Mouse (Mus musculus) brain, embryonic 14.5 days (tissue): ENCODE results near the gene Bpifb9a. TPM values are rescaled to one million over a fixed set of nuclear protein-coding genes. Genes with fewer than 3 reads are reported as not detected.
"Not testable (repeated sequence)": the region's sequence is repeated elsewhere in the genome, so short reads cannot be mapped to it uniquely, and the experiment has no call there.

Experiments used
- DNase-seq: peaks from one replicate; pipeline ENCODE4 v3.0.0-alpha.2; 2011; ENCODE audit warnings: low read depth
- CTCF ChIP-seq: fragments of 200-500 bp; IDR thresholded peaks from 2 replicates; pipeline ENCODE4 v1.5.1; 2012; ENCODE audit warnings: inconsistent platforms, mild to moderate bottlenecking, moderate library complexity, borderline replicate concordance; ENCODE audit not compliant: insufficient read depth, insufficient read length; ENCODE audit errors: extremely low read depth
- POLR2A ChIP-seq: fragments of 200-500 bp; IDR thresholded peaks from 2 replicates; pipeline ENCODE4 v1.6.1; 2012; ENCODE audit warnings: mild to moderate bottlenecking, inconsistent platforms, borderline replicate concordance; ENCODE audit not compliant: poor library complexity, insufficient read depth, insufficient read length, severe bottlenecking; ENCODE audit errors: extremely low read depth
- polyA plus RNA-seq: library from polyadenylated mRNA; depleted of rRNA; stranded (reverse); fragments of >200 nt; gene quantifications from 2 replicates; pipeline ENCODE4 v1.2.3, GENCODE M21; 2012; rRNA removed

Gene Bpifb9a
- polyA plus RNA-seq, 1 experiment, result not detected

DNA sequence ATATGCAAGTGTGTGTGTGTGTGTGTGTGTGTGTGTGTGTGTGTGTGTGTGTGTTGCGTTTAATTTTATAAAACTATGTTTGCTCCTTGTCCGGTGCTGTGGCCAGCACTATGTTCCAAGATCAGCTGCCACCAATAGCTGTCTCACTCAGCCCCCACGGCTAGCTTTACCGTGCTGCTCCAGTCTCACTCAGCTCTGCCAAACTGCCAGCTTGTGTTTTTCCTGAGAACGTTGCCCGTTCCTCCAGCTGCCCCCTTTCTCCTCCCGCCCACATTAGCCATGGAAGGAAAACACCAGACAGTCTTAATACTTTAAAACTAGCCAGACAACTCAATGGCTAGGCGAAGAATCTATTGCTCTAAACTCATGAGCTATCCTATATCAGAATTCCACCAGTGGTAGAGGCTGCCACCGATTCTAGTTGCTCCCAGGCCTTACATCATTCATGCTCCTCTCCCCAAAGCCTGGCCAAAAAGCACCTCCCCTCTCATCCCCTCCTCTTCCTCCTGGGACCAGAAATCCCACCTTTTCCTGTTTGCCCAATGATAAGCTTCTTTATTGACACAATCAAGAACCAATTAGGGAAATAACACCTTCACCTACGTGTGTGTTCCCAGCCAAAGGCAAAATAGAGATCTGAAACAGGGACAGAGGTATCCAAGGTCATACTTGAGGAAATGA lies 14.2 kb upstream of the Bpifb9a start:
- no peak for TF ChIP-seq POLR2A
- no peak for TF ChIP-seq CTCF
- DNase-seq, result peak; percentile 13

DNA sequence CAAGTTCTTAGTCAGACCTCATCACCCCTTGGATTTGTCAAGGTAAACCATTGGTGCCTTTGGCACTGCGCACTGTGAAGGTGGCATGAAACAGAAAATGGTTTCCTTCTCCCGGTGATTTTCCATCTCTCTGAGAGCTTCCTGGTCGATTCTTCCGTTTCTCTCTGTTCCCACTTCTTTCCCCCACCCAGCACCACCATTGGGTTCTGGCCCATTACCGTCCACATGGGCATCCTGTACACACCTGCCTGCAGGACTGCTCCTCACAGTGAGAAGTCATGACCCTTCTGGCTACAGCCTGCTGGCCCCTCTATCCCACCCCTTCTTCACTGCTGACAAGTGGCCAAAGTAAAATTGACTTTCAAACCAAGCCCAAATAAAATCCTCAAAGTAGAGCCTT lies 12.3 kb upstream of the Bpifb9a start:
- no peak for DNase-seq
- TF ChIP-seq CTCF (no peak), POLR2A (no peak)

DNA sequence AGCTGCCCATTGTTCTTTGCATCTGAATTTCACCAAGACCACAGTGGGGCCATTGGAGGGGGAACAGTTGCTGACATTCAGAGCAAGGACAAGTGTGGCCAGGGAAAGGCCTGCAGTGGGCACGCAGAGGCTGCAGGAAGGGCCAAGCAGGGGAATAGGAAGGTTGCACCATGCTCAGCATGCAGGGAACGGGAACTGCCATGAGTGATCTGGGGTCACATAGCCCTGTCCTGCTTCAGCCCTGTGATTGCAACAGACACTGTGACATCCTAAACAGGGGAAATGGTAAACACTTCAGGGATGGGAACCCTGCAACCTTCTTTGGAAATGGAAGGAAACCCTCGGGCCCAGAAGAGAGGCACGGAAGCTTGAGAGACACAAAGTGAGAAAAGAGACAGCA lies 2.4 kb upstream of the Bpifb9a start:
- DNase-seq, result not testable (repeated sequence)

DNA sequence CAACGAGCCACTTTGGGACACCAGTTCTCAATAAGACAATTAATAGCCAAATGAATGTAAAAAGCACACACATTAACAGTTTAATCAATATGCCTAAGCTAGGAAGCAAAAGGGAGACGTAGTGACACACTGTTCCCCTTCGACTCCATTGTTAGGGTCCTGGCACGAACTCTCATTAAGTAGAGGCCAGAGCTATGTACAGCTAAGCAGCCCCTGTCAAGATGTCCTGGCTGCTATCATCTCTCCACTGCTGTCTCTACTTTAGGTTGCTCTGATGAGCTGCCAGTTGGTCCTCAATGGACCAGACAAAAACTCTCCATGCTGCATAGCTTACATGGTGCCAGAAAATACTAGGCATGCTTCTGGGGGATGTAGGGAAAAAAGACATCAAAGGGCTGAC lies 1.9 kb upstream of the Bpifb9a start:
- TF ChIP-seq CTCF (no peak), POLR2A (no peak)
- DNase-seq, result no peak

DNA sequence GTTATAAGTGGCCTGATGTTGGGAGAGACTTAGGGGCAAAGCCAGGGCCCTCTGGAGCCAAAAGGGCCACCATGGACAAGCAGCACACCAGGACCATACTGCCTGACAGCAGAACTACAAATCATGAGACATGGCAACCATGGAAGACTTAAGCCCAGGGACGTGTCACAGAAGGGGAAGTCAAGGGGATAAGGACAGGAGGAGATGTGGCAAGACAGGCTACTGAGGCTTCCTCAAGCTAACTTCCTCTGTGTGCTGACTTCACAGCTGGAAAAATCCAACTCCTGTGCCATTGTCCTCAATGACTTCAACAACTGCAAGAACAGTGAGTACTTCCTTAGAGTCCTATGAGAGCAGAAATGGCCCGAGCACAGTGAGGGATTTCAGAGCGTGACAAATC lies 6.7 kb downstream of the Bpifb9a start:
- not testable (repeated sequence) for DNase-seq

DNA sequence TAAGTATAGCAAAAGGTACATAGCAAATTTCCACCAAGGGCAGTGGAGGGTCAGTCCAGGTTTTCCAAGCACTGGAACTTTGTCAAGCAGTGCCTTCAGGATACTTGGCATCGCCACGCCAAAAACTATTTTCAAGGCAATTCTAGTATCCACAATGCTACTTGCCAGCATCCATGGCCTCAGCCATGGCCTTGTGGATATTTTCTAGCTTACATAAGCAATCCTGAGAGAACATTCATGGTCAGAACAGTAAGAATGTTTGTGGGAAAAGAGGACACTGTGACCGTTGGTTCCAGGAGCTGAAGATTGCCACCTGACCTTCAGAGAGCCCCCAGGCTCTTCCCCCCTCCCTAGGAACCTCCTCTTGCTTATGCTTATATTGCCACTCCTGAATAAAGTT lies 34.2 kb downstream of the Bpifb9a start:
- DNase-seq, result not testable (repeated sequence)

DNA sequence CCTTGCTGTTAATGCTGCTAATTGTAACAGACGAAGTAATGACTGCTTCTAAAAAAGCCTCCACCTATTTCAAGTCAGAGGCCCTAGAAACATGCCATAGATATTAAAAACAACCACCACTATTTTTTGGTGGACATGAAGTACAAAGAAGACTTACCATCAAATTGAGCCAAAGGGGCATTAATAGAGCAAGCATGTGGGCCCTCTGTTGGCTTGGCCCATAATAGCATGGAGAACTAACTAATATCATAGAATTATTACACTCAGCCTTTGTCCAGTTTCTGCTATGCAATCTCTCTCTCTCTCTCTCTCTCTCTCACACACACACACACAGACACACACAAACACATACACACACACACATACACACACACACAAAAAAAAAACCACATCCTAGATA lies 35.2 kb downstream of the Bpifb9a start:
- DNase-seq, result no peak
- TF ChIP-seq POLR2A, result no peak
- no peak for TF ChIP-seq CTCF

DNA sequence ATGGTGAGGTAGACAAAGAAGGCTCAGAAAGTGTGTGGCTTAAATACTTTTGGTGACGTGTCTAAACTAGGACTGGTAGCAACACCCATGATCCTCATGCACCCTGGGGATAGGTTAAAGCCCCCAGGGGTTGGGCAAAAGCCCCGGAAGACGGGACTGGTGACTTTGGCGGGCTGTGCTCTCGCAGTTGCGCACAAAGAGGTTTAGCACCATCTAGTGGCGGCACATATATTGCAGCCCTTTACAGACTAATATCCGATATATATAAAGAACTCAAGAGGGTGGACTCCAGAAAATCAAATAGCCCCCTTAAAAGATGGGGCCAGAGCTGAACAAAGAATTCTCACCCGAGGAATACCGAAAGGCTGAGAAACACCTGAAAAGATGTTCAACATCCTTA lies 37.1 kb downstream of the Bpifb9a start:
- DNase-seq, result peak; percentile 58
- TF ChIP-seq CTCF, result peak; percentile 58; the same call in 1 of the 2 replicates

DNA sequence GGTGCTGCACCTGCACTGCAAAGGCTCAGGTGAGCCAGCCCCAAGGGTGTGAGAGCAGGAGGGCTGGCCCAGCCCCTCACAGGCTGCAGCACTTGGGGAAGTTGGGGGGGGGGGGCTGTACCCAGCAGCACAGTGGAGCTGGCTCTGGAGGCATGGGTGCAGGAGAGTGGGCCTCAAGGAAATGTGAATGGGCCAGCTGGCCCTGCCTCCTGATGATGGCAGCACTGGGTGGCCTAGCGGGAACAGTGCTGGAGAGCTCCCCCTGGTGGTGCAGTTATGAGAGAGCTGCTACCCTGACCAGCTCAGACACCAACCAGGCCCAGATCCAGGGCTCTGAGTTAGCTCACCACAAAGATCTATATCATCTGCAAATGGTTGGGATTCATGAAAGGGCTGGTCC lies 42.8 kb downstream of the Bpifb9a start:
- TF ChIP-seq POLR2A (no peak), CTCF (peak; percentile 84)
- DNase-seq, result peak; percentile 68

DNA sequence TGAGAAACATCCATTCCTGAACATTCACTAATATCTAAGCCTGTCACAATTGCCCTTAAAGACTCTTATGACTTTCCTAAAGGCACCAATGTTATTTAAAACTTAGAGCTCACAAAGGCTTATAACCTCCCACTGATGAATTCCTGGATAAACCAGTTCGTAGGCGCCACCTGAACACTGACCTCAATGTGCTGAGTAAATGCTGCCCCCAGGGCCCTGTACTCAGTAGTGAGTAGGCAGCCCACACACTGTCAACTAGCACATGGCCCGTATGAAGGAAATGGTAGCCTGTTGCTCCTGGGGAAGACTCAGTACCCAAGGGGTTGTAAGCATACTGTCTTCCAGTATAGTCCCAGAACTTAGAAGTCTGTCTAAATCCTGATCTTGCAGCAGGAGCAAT lies 44.1 kb downstream of the Bpifb9a start:
- TF ChIP-seq POLR2A (no peak), CTCF (no peak)
- no peak for DNase-seq

DNA sequence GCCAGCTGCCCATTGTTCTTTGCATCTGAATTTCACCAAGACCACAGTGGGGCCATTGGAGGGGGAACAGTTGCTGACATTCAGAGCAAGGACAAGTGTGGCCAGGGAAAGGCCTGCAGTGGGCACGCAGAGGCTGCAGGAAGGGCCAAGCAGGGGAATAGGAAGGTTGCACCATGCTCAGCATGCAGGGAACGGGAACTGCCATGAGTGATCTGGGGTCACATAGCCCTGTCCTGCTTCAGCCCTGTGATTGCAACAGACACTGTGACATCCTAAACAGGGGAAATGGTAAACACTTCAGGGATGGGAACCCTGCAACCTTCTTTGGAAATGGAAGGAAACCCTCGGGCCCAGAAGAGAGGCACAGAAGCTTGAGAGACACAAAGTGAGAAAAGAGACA lies 47.0 kb downstream of the Bpifb9a start:
- not testable (repeated sequence) for DNase-seq

DNA sequence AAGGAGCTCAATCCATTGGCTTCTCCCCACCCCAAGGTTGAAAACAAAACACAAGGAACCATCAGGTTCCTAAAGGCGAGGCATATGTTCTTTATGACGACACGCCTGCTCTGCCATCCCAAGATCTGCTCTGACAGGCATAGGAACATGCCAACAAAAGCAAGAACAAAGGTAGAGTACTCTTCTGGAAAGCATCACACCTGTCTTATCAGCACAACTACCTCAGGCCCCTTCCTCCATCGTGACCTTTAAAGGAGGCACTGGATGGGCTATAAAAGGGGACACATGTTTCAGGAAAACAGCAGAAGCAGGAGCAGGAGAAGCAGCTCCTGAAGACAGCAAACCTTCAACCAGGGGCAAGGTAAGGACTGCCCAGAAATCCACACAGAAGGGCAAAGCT lies 49.3 kb downstream of the Bpifb9a start, which contains the start of gene Bpifb9b:
Bpifb9b (plus strand) TSS at position 301 of the 400 bp plus-strand sequence.
- not testable (repeated sequence) for DNase-seq

DNA sequence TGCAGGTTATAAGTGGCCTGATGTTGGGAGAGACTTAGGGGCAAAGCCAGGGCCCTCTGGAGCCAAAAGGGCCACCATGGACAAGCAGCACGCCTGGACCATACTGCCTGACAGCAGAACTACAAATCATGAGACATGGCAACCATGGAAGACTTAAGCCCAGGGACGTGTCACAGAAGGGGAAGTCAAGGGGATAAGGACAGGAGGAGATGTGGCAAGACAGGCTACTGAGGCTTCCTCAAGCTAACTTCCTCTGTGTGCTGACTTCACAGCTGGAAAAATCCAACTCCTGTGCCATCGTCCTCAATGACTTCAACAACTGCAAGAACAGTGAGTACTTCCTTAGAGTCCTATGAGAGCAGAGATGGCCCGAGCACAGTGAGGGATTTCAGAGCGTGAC lies 56.1 kb downstream of the Bpifb9a start:
- not testable (repeated sequence) for DNase-seq

Other genes with a start within 250 kb of the Bpifb9a start
- not detected in 2 replicates for gene Bpifa2, start 249.6 kb upstream of the Bpifb9a start, polyA plus RNA-seq
- not detected in 2 replicates for gene Bpifa3, start 127.5 kb upstream of the Bpifb9a start, polyA plus RNA-seq
- not detected in 2 replicates for gene Bpifa1, start 115.0 kb upstream of the Bpifb9a start, polyA plus RNA-seq
- gene Bpifa5, start 95.2 kb upstream of the Bpifb9a start, polyA plus RNA-seq, result not detected in 2 replicates
- gene Bpifb1, start 67.0 kb upstream of the Bpifb9a start, polyA plus RNA-seq, result 0.21 and 0.23 TPM in 2 replicates
- gene Bpifb5, start 34.1 kb upstream of the Bpifb9a start, polyA plus RNA-seq, result 0.39 and 0.49 TPM in 2 replicates
- not detected in 2 replicates for gene Bpifb9b, start 49.4 kb downstream of the Bpifb9a start, polyA plus RNA-seq
- gene Cdk5rap1, start 115.2 kb downstream of the Bpifb9a start, polyA plus RNA-seq, result 16.5 and 16.6 TPM in 2 replicates
- 9.9 and 11.6 TPM in 2 replicates for gene Snta1, start 150.2 kb downstream of the Bpifb9a start, polyA plus RNA-seq
- 46.3 and 51.1 TPM in 2 replicates for gene Cbfa2t2, start 178.6 kb downstream of the Bpifb9a start, polyA plus RNA-seq